Mouse (Mus musculus) frontal cortex, adult (tissue): ENCODE results near the gene Thoc7.
"Not testable (repeated sequence)": the region's sequence is repeated elsewhere in the genome, so short reads cannot be mapped to it uniquely, and the experiment has no call there.

Experiments
- ATAC-seq: cut with Nextera tagmentation; 2 replicates; pipeline ENCODE4 v1.9.2; 2017; ENCODE audit warnings: mild to moderate bottlenecking, moderate library complexity, mixed read lengths; ENCODE audit not compliant: low TSS enrichment

Gene Thoc7

GRCm38 (mm10) chr14:13961401-13962112 lies at the start of gene Thoc7, which contains the start of gene Atxn7:
Gene Thoc7 (minus strand): TSS chr14:13961852.
Gene Atxn7 (plus strand): TSS chr14:13961440.
- peak; percentile 36 for ATAC-seq

DNA sequence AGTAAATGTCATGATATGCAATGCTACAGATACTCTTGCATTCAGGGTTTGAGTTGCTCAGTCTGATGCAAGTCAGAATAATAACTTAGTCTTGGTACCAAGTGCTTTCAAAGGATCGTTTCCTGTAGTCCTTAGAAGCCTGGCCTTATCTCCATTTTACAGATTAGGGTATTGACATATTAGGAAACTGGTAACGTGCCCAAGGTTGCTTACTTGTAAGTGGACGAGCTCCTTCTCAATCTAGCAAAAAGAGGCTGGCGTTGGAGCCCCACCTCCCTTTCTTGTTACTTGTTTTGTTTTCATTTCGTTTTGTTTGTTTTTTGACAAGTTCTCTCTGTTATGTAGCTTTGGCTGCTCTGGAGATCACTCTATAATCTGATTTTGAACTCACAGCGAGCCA lies 48.1 kb upstream of the Thoc7 start:
- no peak for ATAC-seq

GRCm38 (mm10) chr14:14002771-14003170 lies 41.1 kb upstream of the Thoc7 start:
- no peak for ATAC-seq

DNA sequence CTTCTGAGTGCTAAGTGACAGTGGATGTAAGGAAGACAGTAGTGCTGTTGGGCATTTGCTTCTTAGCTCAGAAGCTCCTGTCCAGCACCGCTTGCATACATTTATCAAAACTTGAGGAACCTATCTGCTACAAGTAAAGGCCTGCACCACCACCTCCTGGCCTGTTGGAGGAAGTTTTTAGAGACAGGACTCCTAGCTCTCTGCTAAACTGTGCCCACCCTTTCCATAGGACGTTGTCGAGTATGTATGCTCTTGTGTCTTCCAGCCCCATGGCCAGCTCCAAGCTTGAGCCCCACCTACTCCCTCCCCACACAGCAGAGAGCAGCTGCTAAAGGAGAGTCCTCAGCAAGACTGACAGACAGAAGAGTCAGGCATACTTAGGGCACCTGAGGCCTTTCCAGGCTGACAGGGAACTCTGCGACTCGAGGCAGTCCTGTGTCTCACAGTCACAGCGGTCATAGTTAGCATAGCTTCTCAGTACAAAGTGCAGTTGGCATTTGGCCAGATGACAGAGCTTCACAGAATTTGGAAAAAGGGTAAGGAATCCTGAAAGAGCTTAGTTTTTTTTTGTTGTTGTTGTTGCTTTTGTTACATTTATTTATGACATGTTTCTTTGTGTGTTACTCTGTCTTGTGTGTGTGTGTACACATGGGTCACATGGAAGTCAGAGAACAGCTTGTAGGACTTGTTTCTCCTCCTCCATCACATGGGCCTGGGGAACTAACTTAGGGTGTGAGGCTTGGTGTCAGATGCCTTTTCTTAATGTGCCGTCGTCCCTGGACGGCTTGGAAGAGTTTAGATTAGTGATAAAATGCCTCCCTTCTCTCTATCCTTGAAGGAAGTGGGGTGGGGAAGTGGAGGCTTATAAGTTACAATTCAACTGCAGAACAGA lies 33.8 kb upstream of the Thoc7 start:
- ATAC-seq, result peak; percentile 70

DNA sequence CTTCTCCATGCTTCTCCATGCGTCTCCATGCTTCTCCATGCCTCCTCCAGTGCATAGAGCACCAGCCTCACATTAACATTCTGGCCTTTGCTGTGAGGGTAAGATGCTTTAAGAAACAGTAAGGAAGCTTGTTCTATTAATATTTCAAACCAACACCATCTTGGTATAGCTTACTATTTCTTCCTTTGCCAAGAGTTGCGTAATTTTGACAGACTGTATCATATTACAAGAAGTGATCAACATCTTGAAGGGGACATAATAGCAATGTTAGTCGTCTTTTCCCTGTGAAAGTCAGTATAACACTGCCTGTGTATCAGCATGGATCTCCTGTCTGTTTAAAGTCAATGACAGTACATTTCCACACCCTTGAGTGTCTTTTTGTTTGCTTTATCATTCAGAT lies 29.1 kb upstream of the Thoc7 start:
- ATAC-seq, result no peak

- ATAC-seq, result no peak
Observed at GRCm38 (mm10) chr14:13988397-13988796, 26.7 kb upstream of the Thoc7 start.

DNA sequence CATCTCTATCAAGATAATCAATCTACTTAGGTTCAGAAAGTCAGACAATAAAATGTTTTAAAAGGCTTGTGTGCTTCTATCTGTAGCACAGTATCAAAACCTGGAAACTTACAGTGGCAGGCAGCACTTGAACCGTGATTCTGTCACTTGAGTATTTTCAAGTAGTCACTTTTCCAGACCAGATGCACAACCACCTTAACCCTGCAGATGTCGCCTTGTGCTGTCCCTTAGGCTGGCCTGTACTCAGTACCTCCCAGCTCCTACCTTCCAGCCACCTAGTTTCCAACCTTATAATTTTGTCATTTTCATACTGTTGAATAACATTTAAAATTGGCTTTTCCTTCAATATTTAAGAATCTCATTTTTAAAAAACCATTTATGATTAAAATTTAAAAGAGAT lies 20.5 kb upstream of the Thoc7 start:
- no peak for ATAC-seq

GRCm38 (mm10) chr14:13981286-13981685 lies 19.6 kb upstream of the Thoc7 start:
- ATAC-seq, result peak; percentile 98

DNA sequence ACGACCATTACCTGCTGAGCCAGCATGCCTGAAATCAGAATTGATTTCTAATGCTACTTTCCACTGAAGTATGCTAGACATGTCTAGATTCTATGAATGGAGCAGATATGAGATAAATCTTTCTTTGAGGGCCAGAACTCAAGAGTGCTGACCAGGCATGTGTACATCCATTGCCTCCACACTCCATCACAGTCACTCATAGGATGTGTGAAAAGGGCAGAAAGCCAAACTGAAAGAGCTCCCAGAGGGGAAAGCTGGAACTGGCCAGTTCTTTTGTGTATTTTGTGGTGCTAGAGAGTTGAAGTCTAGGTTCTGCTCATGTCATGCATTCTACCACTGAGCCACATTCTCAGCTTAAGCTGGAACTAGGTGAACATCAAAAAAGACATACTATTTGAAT lies 15.8 kb upstream of the Thoc7 start:
- ATAC-seq, result no peak

GRCm38 (mm10) chr14:13971644-13972234 lies 10.1 kb upstream of the Thoc7 start:
- ATAC-seq, result peak; percentile 67

GRCm38 (mm10) chr14:13970513-13970912 lies 8.9 kb upstream of the Thoc7 start:
- no peak for ATAC-seq

DNA sequence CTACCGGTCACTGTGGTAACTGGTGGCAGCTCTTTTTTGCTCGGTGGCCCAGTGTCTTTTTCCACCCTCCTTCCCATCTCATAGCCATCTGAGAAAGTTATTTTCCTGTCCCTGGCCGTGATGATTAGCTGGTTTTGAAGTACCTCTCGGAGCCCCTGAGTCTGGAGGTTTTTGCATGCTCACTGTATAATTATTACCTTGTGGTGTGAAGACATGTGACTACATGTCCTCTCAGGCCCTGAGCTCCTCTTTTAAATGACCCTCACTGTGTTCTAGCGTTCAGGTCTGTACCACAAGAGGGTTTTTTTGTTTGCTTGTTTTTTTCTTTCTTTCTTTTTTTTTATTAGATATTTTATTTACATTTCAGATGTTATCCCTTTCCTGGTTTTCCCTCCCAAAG lies 6.8 kb upstream of the Thoc7 start:
- no peak for ATAC-seq

- no peak for ATAC-seq
Observed at GRCm38 (mm10) chr14:13967607-13968006, 6.0 kb upstream of the Thoc7 start.

DNA sequence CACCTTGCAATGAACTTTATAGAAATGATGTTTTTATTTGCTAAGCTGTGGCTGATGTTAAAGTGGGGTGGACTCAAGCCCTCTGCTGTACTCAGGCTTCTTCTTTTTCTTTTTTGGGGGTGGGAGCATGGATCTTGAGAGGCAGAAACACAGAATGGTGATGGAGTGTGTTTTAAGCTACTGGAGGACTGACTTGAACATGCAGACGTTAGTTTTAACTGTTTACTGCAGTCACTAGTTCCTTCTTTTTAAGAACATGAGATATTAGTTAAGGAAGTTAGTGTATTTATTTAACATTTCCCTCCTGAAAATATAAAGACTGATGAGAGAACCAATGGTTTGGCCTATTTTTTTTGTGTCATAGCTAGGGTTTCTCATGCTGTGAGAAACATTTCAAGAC lies 1.9 kb upstream of the Thoc7 start:
- ATAC-seq, result no peak

DNA sequence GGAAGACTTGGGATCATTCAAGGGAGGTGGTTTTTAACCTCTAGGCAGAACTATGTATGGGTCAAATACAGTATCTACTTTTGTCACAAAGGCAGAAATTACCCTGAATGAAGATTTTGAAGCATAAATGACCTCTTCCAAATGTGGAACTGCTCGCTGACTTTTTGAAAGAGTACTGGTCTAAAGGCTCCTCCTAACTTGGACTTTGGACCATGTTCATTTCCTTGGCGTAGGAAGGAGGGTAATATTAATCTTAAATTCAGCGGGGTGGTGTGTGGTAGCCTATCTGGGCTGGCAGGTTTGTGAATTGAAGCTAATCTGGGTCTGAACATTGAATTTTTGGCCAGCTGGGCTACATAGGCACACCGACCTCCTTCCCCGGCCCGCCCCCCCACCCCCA lies 824 bp upstream of the Thoc7 start:
- ATAC-seq, result no peak

GRCm38 (mm10) chr14:13960482-13961325 lies 948 bp downstream of the Thoc7 start:
- peak; percentile 87 for ATAC-seq

- no peak for ATAC-seq
Observed at GRCm38 (mm10) chr14:13960079-13960478, 1.6 kb downstream of the Thoc7 start.

DNA sequence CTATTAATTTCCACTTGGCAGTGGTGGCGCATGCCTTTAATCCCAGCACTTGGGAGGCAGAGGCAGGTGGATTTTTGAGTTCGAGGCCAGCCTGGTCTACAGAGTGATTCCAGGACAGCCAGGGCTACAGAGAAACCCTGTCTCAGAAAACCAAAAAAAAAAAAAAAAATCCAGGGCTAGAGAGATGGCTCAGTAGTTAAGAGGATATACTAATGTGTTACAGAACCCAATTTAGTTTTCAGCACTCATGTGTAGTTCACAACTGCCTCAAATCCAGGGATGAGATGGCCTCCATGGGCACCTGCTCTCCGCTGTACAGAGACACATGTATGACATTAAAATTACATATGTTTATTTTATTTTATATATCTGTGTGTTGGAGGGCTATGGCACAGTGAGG lies 9.5 kb downstream of the Thoc7 start:
- not testable (repeated sequence) for ATAC-seq

DNA sequence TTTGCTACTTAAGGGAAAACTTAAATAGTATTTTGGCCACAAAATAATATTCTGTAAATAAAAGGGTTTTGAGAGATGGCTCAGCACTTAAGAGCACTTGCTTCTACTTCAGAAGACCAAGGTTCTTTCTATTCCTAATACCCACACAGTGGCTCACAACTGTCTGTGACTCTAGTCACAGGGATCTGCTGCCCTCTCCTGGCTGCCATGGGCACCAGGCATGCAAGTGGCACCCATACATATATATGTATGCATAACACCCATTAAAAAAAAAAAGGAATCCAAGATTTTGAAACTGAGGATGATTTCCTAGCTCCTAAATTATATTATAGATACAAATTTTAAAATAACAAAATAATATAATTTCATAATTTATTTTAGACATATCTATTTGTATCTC lies 11.3 kb downstream of the Thoc7 start:
- ATAC-seq, result peak; percentile 84

GRCm38 (mm10) chr14:13948345-13948744 lies 13.3 kb downstream of the Thoc7 start:
- ATAC-seq, result no peak

DNA sequence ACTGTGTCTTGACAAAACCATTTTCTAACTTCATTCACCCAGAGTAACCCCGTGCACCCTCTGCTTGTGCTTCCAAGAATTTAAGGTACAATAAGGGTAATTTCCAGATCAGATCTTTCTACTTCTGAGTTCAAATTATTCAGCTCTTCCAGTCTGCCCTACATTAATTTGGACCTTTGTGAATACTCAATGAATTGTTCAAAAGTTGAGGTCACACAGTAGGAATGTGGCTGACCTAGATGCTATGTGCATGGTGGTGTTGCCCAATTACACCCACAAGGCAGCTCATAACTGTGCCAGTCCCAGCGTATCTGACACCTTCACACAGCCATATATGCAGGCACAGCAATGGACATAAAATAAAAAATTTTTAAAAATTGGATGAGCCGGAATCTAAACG lies 17.0 kb downstream of the Thoc7 start:
- no peak for ATAC-seq

DNA sequence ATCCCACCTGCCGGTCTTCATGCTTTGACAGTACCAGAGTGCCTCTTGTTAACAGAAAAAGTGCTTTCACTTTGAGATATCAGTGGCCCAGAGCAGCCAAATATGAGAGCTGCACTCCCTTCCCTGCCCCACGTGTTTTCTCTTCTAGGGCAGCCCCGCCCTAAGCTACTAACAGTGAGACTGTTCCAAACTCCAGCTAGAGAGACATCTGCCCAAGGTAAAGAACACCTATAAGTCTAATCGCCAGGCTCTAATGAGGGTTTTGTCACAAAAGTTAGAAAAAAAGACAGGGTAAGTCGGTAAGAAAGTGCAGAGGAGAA lies 27.6 kb downstream of the Thoc7 start:
- peak; percentile 67 for ATAC-seq
